Mouse (Mus musculus): ENCODE data around the gene Ccr4.
"Not testable (repeated sequence)": the region's sequence is repeated elsewhere in the genome, so short reads cannot be mapped to it uniquely, and the experiment has no call there.

The Ccr4 gene

DNA sequence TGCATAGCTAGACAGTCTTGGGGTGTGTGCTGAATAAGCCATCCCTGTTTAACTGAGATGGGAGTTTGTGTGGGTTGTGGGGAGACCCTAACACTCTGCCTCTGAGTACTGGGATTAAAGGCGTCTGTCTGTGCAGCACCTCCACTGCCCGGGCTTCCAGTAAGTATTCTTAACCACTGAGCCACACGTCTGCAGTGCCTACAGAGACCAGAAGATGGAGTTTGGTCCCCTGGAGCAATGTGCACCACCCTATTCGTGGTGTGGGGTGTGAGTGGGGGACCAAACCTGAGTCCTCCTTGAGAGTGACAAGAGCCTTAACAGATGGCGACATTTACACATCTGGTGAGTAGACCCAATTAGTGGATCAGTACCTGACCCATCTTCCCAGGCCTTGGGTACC, 17.3 kb upstream of the Ccr4 start:
- no peak for DNase-seq

DNA sequence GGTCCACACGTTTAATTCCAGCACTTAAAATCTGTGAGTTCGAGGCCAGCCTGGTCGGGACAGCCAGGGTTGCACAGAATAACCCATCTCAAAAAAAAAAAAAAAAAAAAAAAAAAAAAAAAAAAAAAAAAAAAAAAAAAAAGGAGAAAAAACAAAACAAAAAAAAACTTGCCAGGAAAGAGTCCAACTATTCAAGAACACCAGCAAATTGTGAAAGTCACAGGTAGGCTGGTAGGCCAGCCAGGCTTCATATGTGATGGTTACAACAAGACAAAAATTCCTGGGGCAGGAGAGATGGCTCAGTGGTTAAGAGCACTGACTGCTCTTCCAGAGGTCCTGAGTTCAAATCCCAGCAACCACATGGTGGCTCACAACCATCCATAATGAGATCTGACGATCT, 15.8 kb upstream of the Ccr4 start:
- not testable (repeated sequence) for DNase-seq

DNA sequence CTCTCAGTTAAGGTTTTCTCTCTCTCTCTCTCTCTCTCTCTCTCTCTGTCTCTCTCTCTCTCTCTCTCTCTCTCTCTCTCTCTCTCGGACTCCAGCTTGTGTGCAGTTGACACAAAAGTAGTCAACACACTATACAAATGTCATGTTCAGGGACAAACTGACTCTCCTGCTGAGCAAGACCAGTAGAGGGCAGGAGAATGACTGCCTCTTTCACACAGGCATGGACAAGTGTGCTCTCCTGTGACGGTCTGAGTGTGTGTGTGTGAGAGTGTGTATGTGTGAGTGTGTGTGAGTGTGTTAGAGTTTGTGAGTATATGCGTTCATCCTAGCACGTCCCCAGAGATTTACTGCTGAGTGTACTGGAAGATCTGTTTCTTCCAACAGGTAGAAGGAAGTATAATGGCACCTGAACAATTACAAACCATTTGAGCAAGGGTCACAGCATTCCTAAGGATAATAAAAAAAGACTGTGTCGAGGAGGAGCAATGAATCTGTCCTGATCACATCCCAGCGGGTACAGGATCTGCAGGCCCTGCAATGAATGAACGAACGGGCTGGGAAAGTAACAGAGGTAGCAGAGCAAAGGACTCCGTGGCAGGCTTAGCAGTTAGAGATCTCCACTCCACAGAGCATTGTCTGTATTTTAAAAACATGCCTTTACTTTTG, 14.2 kb upstream of the Ccr4 start:
- DNase-seq: no peak

DNA sequence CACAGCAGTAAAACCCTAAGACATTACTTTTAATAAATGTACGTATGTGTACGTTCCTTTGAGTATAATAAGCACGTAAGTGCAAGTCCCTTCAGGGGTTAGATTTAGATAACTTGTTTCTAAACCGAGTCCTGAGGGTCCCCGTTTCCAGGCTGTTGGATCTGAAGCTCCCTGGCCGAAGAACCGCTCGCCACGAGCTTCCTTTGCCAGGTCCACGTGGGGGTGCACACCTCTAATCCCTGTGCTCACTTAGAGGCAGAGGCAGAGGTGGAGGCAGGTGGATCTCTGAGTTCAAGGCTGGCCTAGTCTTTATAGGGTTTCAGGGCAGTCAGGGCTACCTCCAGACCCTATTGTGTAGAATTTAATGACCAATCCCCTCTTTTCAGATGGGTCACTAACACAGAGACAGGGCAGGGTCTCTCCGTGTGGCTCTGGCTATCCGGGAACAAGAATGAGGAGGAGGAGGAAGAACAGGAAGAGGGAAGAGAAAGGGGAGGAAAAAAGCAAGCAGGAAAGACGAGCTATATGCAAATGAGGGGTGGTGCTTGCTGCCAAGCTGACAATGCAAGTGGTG, 13.3 kb upstream of the Ccr4 start:
- no peak for DNase-seq

DNA sequence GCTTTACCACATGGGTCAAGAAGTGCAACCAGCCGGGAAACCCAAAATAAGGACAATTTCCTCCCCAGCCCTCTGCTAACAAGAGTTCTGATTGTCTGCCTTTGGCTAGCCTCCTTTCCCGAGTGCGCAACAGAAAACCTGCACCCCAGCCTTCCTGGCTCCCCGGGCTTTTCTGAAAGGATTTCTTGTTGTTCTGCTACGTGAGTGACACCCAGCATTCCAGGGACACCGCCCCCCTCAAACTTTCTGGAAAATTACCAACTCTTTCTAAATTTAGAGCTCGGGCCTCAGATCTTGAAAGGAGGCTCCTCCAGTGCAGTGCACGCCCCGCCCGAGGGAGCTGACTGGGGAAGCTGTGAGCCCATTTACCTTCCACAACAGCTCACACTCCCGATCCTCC, 10.6 kb upstream of the Ccr4 start, which contains the start of gene C130032M10Rik:
TSS of gene C130032M10Rik (plus strand) at position 334 of the 400 bp plus-strand sequence.
- no peak for DNase-seq

GRCm38 (mm10) chr9:114512831-114513230, 8.1 kb upstream of the Ccr4 start:
- DNase-seq: no peak

DNA sequence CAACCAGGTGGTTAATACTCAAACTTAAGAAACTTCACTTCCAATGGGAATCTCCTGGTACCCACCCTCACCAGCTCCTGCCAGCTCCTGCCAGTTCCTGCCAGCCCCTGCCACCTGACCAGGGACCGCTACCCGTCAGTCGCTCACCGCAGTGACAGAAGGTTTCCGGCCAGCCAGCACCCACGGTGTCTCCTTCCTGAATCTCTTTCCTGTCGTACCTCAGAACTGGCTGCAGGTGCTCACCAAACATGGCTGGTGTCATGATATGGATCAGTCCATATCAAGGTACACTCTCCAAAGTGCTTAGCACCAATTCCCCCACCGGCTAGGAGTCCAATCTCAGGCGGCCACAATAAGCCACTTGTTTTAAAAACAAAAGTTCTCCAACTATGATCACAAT, 5.1 kb upstream of the Ccr4 start:
- DNase-seq: no peak

DNA sequence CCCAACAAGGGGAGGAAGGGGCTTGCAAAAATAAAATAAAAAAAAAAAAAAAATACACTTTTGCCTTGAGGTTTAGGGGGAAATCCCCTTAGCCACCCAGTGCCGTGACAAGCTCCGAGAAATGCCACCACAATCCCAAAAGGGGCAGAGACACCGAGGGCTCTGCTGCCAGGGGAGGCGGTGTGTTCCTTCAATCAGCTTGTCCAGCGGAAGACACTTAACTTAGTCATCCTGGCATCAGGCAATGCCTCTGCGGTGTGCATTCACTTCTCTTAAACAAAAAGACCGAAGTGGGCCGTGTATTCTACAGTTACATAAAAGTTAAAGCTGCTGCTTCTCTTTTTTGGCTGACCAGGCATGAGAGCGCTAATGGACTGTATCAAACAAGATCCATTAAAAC, 2.7 kb upstream of the Ccr4 start:
- DNase-seq: no peak

- DNase-seq: no peak
These were observed 1.8 kb upstream of the Ccr4 start for GRCm38 (mm10) chr9:114506564-114506963.

- DNase-seq: no peak
These were observed 1.8 kb downstream of the Ccr4 start for GRCm38 (mm10) chr9:114502711-114503427.

GRCm38 (mm10) chr9:114501913-114502312, 2.8 kb downstream of the Ccr4 start:
- no peak for DNase-seq

DNA sequence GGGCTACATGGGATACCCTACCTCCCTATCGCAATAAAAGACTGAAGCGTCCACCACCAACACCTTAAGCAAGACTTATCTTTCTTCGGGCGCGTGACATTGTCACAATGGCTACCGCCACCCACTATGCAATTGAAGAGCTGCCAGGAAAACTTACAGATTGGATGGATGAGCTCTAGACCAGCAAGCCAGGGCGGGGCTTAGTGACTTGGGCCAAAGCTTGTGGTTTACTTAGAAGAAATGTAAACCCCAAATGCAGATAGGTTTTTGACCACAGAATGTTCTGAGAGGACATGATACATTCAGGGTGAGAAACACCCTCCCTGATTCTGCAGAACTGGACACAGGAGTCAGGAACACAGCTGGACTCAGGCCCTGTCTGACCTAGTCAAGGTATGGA, 3.6 kb downstream of the Ccr4 start:
- no peak for DNase-seq

- DNase-seq: no peak
These were observed 4.8 kb downstream of the Ccr4 start for GRCm38 (mm10) chr9:114499783-114500515.

- peak; percentile 62 for DNase-seq
These were observed 6.5 kb downstream of the Ccr4 start for GRCm38 (mm10) chr9:114498218-114498617.

GRCm38 (mm10) chr9:114496469-114496868, 8.2 kb downstream of the Ccr4 start:
- DNase-seq: no peak

- DNase-seq: no peak
These were observed 17.0 kb downstream of the Ccr4 start for GRCm38 (mm10) chr9:114487481-114488258.

- no peak for DNase-seq
These were observed 17.9 kb downstream of the Ccr4 start for GRCm38 (mm10) chr9:114486808-114487207.

GRCm38 (mm10) chr9:114484771-114485170, 19.9 kb downstream of the Ccr4 start:
- DNase-seq: no peak

- no peak for DNase-seq
These were observed 23.8 kb downstream of the Ccr4 start for GRCm38 (mm10) chr9:114480940-114481339.

DNA sequence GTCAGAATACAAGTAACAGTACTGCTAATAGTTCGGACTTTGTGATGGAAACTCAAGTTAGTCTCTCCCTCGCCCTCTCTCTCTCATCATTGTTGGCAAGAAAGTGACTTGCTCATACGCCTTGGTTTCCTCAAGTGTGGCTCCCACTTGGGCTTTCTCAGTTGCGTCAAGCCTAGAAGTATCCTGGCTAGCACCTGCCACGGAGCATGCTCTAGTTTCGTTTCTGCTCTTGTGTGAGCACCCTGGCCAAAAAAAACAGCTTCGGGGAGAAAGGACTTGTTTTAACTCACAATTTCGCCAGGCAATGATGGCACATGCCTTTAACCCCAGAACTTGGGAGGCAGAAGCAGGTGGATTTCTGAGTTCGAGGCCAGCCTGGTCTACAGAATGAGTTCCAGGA, 27.7 kb downstream of the Ccr4 start:
- no peak for DNase-seq

- DNase-seq: no peak
These were observed 32.8 kb downstream of the Ccr4 start for GRCm38 (mm10) chr9:114471892-114472291.

GRCm38 (mm10) chr9:114468701-114469100, 36.0 kb downstream of the Ccr4 start:
- DNase-seq: no peak

- DNase-seq: no peak
These were observed 36.5 kb downstream of the Ccr4 start for GRCm38 (mm10) chr9:114468217-114468616.

Data from right cerebral cortex, postnatal 25 days (tissue).